Mouse (Mus musculus): Measurements from ENCODE around the gene Tmcc3. TPM values are rescaled to one million over a fixed set of nuclear protein-coding genes. Genes with fewer than 3 reads are reported as not detected.

Tmcc3 gene
- polyA plus RNA-seq, 1 experiment from 2014 or later: 11.3 TPM

GRCm38 (mm10) chr10:94391049-94391448 is 79.3 kb downstream of the Tmcc3 start:
- no peak for DNase-seq
- no peak overlapping the region for H3K9ac ChIP-seq (replicated peaks; ENCODE audit: low read length)
- no peaks in the 10 kb centered on the region for H3K36me3 ChIP-seq (ENCODE audit: control insufficient read depth, insufficient read depth, low read length)
- no peak overlapping the region for H3K4me3 ChIP-seq (replicated peaks; ENCODE audit: low read depth, low read length)
- no peaks in the 10 kb centered on the region for H3K27me3 ChIP-seq (ENCODE audit: control insufficient read depth, insufficient read depth, low read length)
- WGBS: 87% methylated on average over 5 of the region's 5 CpGs
- peaks cover 7% of the 10 kb centered on the region for H3K9me3 ChIP-seq (ENCODE audit: control insufficient read depth, low read length)
- no peak for ATAC-seq (ENCODE audit: low FRiP score, low TSS enrichment)
- H3K27ac ChIP-seq (replicated peaks; ENCODE audit: low read depth, low read length): no peak overlapping the region
- no peak overlapping the region for H3K4me2 ChIP-seq (ENCODE audit: low read length)
- no peaks in the 10 kb centered on the region for H3K4me1 ChIP-seq (ENCODE audit: control insufficient read depth, insufficient read depth, low read length)

- H3K4me1 ChIP-seq (ENCODE audit: control insufficient read depth, insufficient read depth, low read length): no peaks in the 10 kb centered on the region
- H3K27ac ChIP-seq (replicated peaks; ENCODE audit: low read depth, low read length): no peak overlapping the region
- no peaks in the 10 kb centered on the region for H3K36me3 ChIP-seq (ENCODE audit: control insufficient read depth, insufficient read depth, low read length)
- H3K9ac ChIP-seq (replicated peaks; ENCODE audit: low read length): no peak overlapping the region
- H3K4me3 ChIP-seq (replicated peaks; ENCODE audit: low read depth, low read length): no peak overlapping the region
- DNase-seq: no peak
- ATAC-seq (ENCODE audit: low FRiP score, low TSS enrichment): no peak
- H3K9me3 ChIP-seq (ENCODE audit: control insufficient read depth, low read length): no peaks in the 10 kb centered on the region
- no peaks in the 10 kb centered on the region for H3K27me3 ChIP-seq (ENCODE audit: control insufficient read depth, insufficient read depth, low read length)
- no peak overlapping the region for H3K4me2 ChIP-seq (ENCODE audit: low read length)
These were observed 82.5 kb downstream of the Tmcc3 start for GRCm38 (mm10) chr10:94394286-94394685.

- WGBS: 73% methylated on average over 11 of the region's 11 CpGs
- ATAC-seq (ENCODE audit: low FRiP score, low TSS enrichment): no peak
- DNase-seq: no peak
- Histone ChIP-seq H3K4me1 (ENCODE audit: control insufficient read depth, insufficient read depth, low read length) (no peaks in the 10 kb centered on the region), H3K4me3 (replicated peaks; ENCODE audit: low read depth, low read length) (no peak overlapping the region), H3K4me2 (ENCODE audit: low read length) (no peak overlapping the region), H3K9me3 (ENCODE audit: control insufficient read depth, low read length) (no peaks in the 10 kb centered on the region), H3K36me3 (ENCODE audit: control insufficient read depth, insufficient read depth, low read length) (no peaks in the 10 kb centered on the region), H3K27me3 (ENCODE audit: control insufficient read depth, insufficient read depth, low read length) (no peaks in the 10 kb centered on the region), H3K27ac (replicated peaks; ENCODE audit: low read depth, low read length) (no peak overlapping the region), H3K9ac (replicated peaks; ENCODE audit: low read length) (no peak overlapping the region)
These were observed 86.3 kb downstream of the Tmcc3 start for GRCm38 (mm10) chr10:94397833-94398596.

- Histone ChIP-seq H3K4me3 (replicated peaks; ENCODE audit: low read depth, low read length) (no peak overlapping the region), H3K27me3 (ENCODE audit: control insufficient read depth, insufficient read depth, low read length) (no peaks in the 10 kb centered on the region), H3K4me1 (ENCODE audit: control insufficient read depth, insufficient read depth, low read length) (no peaks in the 10 kb centered on the region), H3K27ac (replicated peaks; ENCODE audit: low read depth, low read length) (no peak overlapping the region), H3K9me3 (ENCODE audit: control insufficient read depth, low read length) (no peaks in the 10 kb centered on the region), H3K36me3 (ENCODE audit: control insufficient read depth, insufficient read depth, low read length) (no peaks in the 10 kb centered on the region), H3K9ac (replicated peaks; ENCODE audit: low read length) (no peak overlapping the region), H3K4me2 (ENCODE audit: low read length) (no peak overlapping the region)
- no peak for DNase-seq
- 85% methylated on average over 8 of the region's 8 CpGs for WGBS
- ATAC-seq (ENCODE audit: low FRiP score, low TSS enrichment): no peak
These were observed 89.1 kb downstream of the Tmcc3 start for GRCm38 (mm10) chr10:94400895-94401294.

- peaks cover 10% of the 10 kb centered on the region; the same call in 1 of the 2 replicates for H3K4me1 ChIP-seq (ENCODE audit: control insufficient read depth, insufficient read depth, low read length)
- H3K27me3 ChIP-seq (ENCODE audit: control insufficient read depth, insufficient read depth, low read length): no peaks in the 10 kb centered on the region
- no peaks in the 10 kb centered on the region for H3K9me3 ChIP-seq (ENCODE audit: control insufficient read depth, low read length)
- 79% methylated on average over 3 of the region's 3 CpGs for WGBS
- ATAC-seq (ENCODE audit: low FRiP score, low TSS enrichment) (no peak), DNase-seq (no peak)
- H3K27ac ChIP-seq (replicated peaks; ENCODE audit: low read depth, low read length): no peak overlapping the region
- no peak overlapping the region for H3K4me2 ChIP-seq (ENCODE audit: low read length)
- H3K4me3 ChIP-seq (replicated peaks; ENCODE audit: low read depth, low read length): no peak overlapping the region
- H3K36me3 ChIP-seq (ENCODE audit: control insufficient read depth, insufficient read depth, low read length): no peaks in the 10 kb centered on the region
- H3K9ac ChIP-seq (replicated peaks; ENCODE audit: low read length): no peak overlapping the region
These were observed 93.7 kb downstream of the Tmcc3 start for GRCm38 (mm10) chr10:94405456-94405855.

- no peak for ATAC-seq (ENCODE audit: low FRiP score, low TSS enrichment)
- no peak overlapping the region for H3K4me2 ChIP-seq (ENCODE audit: low read length)
- DNase-seq: no peak
- H3K4me3 ChIP-seq (replicated peaks; ENCODE audit: low read depth, low read length): no peak overlapping the region
- no peaks in the 10 kb centered on the region for H3K36me3 ChIP-seq (ENCODE audit: control insufficient read depth, insufficient read depth, low read length)
- H3K9me3 ChIP-seq (ENCODE audit: control insufficient read depth, low read length): no peaks in the 10 kb centered on the region
- 93% methylated on average over 7 of the region's 7 CpGs for WGBS
- no peak overlapping the region for H3K9ac ChIP-seq (replicated peaks; ENCODE audit: low read length)
- peaks cover 10% of the 10 kb centered on the region; the same call in 1 of the 2 replicates for H3K4me1 ChIP-seq (ENCODE audit: control insufficient read depth, insufficient read depth, low read length)
- no peak overlapping the region for H3K27ac ChIP-seq (replicated peaks; ENCODE audit: low read depth, low read length)
- no peaks in the 10 kb centered on the region for H3K27me3 ChIP-seq (ENCODE audit: control insufficient read depth, insufficient read depth, low read length)
These were observed 95.1 kb downstream of the Tmcc3 start for GRCm38 (mm10) chr10:94406821-94407220.

GRCm38 (mm10) chr10:94408356-94409146 is 96.8 kb downstream of the Tmcc3 start:
- Histone ChIP-seq H3K27ac (replicated peaks; ENCODE audit: low read depth, low read length) (no peak overlapping the region), H3K9me3 (ENCODE audit: control insufficient read depth, low read length) (no peaks in the 10 kb centered on the region), H3K36me3 (ENCODE audit: control insufficient read depth, insufficient read depth, low read length) (no peaks in the 10 kb centered on the region), H3K4me1 (ENCODE audit: control insufficient read depth, insufficient read depth, low read length) (peaks cover 13% of the 10 kb centered on the region), H3K4me2 (ENCODE audit: low read length) (peak overlapping the region; percentile 50), H3K9ac (replicated peaks; ENCODE audit: low read length) (no peak overlapping the region; the same call in 1 of the 2 replicates), H3K4me3 (replicated peaks; ENCODE audit: low read depth, low read length) (peak overlapping the region; percentile 27), H3K27me3 (ENCODE audit: control insufficient read depth, insufficient read depth, low read length) (no peaks in the 10 kb centered on the region)
- peak; percentile 96 for DNase-seq
- ATAC-seq (ENCODE audit: low FRiP score, low TSS enrichment): peak; percentile 78
- WGBS: 26% methylated on average over 22 of the region's 22 CpGs

- Histone ChIP-seq H3K4me3 (replicated peaks; ENCODE audit: low read depth, low read length) (no peak overlapping the region), H3K4me1 (ENCODE audit: control insufficient read depth, insufficient read depth, low read length) (peaks cover 24% of the 10 kb centered on the region), H3K9me3 (ENCODE audit: control insufficient read depth, low read length) (no peaks in the 10 kb centered on the region), H3K36me3 (ENCODE audit: control insufficient read depth, insufficient read depth, low read length) (no peaks in the 10 kb centered on the region), H3K9ac (replicated peaks; ENCODE audit: low read length) (no peak overlapping the region), H3K27ac (replicated peaks; ENCODE audit: low read depth, low read length) (no peak overlapping the region), H3K4me2 (ENCODE audit: low read length) (no peak overlapping the region), H3K27me3 (ENCODE audit: control insufficient read depth, insufficient read depth, low read length) (no peaks in the 10 kb centered on the region)
- 81% methylated on average over 6 of the region's 6 CpGs for WGBS
- DNase-seq (no peak), ATAC-seq (ENCODE audit: low FRiP score, low TSS enrichment) (no peak)
These were observed 97.9 kb downstream of the Tmcc3 start for GRCm38 (mm10) chr10:94409661-94410060.

All from midbrain, embryonic 14.5 days (tissue).